Mouse (Mus musculus): Measurements from ENCODE around the gene Fam240a.

Gene Fam240a

DNA sequence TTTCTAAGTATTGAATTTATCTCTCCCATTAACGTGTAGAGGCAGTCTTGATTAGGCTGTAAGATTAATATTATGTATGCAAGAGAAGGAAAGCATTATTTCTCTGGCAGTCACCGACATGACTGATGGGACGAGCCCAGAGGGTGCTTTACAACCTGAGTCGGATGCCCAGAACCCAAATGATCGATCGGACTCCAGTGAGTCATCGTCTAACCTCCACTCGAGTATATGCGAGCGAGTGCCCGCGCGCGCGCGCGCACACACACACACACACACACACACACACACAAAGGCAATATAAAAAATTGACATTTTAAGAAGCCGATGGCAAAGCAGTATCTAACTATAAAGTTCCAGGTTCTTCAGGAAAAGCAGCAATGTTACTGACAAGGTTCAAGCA lies 28.7 kb upstream of the Fam240a start:
- peak; percentile 34 for DNase-seq (ENCODE audit: low read depth, low spot score)

DNA sequence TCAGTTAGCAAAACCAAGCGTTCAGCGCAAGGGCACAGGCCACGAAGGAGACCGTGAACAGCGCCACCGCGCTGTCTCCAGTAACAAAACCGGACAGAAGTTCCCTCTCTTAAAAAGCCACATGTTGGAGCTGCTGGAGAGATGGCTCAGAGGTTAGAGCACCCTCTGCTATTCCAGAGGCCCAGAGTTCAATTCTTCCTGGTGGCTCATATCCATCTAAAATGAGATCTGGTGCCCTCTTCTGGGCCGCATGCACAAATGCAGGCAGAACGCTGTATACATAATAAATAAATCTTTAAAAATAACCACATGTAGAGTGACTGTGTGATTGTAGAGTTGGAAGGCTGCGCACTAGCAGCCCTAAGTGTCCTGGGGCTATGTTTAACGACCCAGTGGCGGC lies 27.6 kb upstream of the Fam240a start:
- peak; percentile 57 for DNase-seq (ENCODE audit: low read depth, low spot score)

DNA sequence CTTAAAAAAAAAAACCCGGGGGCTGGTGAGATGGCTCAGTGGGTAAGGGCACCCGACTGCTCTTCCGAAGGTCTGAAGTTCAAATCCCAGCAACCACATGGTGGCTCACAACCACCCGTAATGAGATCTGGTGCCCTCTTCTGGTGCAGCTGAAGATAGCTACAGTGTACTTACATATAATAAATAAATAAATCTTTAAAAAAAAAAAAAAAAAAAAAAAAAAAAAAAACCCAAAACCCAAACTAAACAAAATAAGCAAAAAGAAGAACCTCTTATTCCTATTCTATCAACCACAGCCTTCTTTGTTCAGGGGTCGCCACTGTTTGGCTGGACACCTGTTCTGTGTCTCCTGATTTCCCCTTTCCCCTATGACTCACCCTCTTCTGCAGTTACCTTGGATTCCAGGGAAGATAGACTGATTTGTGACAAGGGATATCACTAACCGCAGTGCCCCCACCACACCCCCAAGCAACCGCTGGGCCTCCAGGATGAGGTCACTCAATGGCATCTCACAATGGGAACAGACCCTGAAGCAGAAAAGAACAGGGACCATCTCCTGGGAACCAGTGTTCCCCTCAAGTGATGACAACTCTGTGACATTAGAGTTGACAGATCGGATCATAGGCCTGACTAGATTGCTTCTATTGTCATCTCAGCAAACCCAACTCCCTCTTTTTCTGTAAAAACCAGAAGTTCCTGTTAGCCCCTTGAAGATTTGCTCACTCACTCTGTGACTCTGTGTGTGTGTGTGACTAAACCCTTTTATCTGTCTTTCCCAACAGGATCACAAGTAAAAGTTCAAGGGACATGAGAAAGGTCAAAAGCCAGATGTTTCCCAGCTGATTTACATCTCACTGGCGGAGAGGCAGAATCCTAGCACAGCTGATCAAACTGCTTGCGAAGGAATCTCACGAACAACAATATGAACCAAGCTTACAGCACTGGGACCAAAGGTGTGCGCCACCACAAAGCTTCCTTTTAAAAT lies 21.1 kb upstream of the Fam240a start:
- DNase-seq (ENCODE audit: low read depth, low spot score): no peak

DNA sequence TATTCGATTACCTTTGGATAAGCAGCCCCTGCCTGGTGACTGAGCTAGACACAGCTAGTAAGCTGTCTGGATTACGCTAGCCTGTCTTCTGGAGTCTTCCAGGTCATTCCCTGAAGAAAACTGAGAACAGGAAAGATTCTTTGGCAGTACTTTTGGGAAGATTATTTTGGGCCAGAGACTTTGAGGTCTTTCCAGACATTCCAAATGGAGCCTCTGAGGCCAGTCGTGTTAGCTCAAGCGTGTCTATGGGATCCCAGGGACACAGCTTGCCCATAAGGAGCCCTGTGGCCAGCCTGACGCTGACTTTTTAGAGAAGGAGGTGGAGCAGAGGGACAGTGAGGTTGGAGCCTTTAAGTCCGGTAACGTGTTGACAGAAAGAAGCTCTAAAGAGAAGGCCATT lies 19.3 kb upstream of the Fam240a start:
- DNase-seq (ENCODE audit: low read depth, low spot score): no peak

DNA sequence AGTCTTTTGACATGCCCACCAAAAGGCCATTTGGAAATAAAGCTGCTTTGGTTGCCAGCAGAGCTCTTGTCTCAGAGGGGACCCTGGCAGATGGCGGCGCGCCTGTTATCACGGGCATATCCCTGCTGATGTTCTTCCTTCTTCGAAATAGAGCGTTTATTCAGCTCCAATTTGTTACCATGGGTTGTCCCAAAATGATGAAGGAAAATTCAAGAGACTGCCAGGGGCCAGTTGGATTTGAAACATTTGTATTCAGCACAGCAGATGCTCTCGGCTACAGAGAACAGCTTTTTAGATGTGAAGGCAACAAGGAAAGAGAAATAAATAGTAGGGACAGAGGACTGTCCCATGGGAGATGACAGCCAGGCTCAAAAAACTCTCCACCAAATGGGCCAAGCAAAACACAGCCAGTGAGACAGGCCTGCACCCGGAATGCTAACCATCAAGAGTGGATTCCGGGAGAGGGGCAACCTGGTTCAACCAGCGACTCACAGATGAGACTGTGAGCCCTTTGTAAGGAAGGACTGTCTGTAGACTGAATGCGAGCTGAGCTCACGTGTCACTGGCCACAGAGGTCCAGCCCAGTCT lies 17.3 kb upstream of the Fam240a start:
- DNase-seq (ENCODE audit: low read depth, low spot score): no peak

DNA sequence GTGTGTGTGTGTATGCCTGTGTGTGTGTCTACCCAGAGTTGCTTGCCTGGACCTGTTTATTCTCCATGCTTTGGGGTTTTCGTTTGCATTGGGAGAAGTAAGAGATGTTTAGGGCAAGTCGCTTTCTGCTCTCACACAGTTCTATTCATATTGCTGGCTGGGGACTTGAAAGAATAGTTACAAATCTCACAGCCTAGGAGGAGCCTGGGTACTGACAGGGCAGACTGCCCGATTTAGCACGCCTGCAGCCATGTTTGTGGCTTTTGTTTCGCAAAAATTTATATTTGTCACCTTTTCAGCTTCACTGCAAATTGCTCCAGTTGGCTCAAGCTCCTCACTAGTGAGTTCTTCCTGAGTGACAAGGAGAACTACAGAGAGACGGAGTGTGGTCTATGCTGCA lies 14.9 kb upstream of the Fam240a start:
- DNase-seq (ENCODE audit: low read depth, low spot score): no peak

DNA sequence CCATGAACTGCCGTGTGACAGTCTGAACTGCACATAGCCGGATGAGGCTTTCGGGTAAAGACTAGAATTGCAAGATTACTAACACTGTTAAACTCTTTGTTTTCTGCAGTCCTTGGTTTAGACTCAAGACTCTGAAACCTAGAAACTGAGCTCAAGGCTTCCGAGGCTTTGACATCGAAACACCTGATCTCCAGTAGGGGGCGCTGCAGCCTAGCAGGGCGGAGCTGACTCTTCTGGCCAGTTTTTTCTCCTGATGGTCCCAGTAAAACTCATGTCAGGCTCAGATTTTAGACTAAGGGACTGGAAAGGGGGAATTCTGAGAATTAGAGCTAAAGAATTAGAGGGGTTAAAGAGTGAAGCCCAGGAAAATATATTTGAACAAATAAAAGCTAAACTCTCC lies 6.1 kb upstream of the Fam240a start:
- peak; percentile 80 for DNase-seq (ENCODE audit: low read depth, low spot score)

DNA sequence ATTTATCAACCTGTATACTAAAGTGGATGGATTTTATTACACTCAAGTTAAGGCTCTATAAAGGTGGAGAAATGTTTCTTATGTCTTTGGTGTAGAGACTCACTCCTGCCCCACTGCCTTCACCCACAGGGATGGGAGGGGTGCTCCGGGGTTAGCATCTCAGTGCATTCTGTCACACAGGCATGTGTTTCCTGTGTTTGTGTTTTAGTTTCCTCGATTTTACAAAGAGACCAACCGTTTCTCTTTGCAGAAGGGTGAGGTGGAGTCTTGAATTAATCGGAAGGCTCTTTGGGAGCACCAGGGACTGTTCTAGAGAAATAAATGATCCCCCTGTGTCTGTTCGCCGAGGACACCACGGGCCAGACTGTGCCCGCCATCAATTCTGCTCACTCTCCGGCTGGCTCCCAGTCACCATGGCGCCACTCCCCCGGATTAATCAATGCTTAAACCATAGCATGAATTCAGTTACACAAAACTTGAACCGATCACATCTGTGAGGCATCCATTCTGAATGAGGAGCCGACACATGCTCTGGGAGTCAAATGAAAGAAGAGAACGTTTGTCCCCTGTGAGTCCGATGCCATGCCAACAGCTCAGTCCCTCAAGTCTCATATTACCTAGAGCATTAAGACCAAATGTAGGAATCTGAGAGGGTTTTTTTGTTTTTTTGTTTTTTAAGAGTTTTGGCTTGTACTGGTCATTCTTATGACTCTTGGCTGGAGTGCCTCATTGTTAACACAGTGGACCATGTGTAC lies 4.2 kb upstream of the Fam240a start:
- DNase-seq (ENCODE audit: low read depth, low spot score): no peak

DNA sequence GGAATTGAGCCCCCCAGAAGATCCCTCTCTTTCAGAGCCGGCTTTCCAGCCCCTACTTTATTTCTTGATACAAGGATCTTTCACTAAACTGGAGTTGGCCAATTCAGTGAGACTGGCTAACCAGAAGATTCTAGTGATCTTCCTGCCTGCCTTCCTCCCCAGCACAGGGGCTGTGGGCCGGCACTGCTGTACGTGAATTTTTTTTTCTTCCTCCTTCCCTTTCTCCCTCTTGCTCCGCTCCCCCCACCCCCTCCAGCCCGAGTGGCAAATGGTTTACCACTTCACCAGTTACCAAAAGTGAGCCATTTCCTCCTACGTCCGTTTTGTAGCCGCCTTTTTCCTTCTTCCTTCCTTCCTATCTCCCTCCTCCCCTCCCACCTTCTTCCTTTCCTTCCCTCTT lies 1.2 kb downstream of the Fam240a start:
- no peak for DNase-seq (ENCODE audit: low read depth, low spot score)

DNA sequence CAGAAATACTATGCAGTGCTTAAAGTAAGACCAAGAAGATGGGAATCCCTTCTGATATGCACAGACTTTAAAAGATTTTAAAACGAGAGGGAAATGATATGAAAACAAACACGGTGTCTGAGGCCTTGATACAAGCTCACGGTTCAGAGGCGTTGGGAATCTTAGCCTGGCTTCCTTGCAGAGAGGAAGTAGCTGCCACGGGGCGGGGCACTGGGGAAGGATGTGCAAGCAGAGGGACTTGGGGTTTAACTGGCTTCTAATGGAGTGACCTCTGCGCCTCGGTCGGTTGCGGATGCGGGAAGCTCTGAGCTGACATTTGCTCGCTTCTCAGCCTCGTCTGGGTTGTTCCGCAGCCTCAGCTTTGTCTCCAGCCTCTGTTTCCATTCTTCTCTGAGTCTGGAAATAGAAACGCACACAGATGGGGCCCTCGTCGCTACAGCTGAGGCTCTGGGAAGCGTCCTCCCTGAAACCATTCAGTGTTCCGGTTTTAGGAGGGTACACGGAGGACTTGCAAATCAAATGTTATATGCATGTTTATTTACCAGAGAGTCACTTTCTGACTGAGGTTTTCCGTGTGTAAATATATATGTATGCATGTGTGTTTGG lies 1.9 kb downstream of the Fam240a start:
- DNase-seq (ENCODE audit: low read depth, low spot score): no peak

DNA sequence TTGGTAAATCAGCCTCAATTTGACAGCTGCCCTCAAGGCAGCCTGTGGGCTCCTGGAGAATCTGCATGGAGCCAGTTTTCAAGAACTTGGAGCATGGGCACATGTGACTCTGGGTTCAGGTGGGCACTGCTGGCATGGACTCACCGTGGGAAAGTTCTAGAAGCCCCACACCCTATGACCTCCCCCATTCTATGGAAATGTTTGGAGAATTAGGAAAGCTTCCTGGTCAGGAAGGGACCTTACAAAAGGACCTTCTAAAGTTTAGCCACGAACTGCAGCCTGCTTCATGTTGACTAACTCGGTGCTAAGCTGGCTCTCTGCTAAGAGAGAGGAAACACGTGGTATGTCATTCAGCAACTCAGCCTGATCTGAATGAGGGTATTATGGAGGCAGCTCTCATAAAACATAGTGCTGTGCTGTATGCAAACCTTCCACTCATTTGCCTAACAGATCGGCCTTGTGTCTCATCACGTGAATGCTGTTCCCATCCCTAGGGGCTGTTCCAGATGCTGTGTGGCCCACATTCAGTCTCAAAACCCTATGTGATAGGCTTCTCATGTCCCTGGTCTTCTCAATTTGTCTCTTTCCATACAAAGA lies 7.2 kb downstream of the Fam240a start:
- no peak for DNase-seq (ENCODE audit: low read depth, low spot score)

DNA sequence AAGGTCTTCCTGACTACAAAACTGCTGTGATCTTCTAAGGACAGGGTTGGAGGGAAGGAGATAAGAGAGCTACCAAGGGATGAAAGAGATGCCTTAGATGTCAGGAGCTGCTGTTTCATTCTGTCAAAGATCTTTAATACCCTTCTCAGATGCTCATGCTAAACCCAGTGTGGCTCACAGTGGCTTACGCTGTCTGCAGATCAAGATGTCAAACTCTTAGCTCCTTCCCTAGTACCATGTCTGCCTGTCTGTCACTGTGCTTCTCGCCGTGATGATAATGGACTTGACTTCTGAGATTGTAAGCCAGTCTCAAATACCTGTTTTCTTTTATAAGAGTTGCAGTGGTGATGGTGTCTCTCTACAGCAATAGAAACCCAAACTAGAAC lies 8.0 kb downstream of the Fam240a start:
- no peak for DNase-seq (ENCODE audit: low read depth, low spot score)

DNA sequence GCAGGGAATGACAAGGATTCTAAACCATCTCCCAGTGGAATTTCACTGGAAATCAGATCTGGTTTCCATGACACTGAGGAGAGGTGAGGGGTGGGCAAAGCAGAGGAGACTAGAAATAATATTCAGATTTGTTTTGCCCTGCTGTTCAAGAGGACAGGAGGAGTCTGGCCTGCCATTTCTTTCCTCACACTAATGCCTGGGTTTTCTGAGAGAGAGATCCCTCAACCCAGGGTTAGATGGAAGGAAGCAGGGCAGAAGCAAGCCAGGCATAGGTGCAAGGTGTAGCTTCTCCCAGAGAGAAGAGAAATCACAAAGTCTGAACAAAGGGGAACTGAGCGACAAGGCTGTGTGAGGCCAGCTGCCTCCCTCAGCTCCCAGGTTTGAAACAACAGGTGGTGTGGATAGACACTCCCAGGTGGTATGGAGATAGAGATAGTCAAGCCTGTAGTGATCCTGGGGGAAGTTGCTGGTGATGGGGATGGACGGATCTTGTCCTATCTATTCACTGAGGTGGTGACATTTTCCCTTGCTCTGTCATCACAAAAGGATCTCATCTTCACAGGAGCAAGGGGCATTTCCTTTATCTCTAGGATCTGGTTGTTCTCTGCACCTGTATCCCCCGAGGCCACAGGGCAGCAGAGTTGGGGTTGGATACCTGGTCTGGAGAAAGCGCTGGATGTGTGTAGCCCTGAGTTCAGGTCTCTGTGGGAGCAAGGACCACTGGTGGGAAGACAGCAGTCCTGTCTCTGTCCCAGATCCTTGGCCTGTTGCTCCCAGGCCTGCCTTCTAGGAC lies 8.6 kb downstream of the Fam240a start:
- DNase-seq (ENCODE audit: low read depth, low spot score): no peak

DNA sequence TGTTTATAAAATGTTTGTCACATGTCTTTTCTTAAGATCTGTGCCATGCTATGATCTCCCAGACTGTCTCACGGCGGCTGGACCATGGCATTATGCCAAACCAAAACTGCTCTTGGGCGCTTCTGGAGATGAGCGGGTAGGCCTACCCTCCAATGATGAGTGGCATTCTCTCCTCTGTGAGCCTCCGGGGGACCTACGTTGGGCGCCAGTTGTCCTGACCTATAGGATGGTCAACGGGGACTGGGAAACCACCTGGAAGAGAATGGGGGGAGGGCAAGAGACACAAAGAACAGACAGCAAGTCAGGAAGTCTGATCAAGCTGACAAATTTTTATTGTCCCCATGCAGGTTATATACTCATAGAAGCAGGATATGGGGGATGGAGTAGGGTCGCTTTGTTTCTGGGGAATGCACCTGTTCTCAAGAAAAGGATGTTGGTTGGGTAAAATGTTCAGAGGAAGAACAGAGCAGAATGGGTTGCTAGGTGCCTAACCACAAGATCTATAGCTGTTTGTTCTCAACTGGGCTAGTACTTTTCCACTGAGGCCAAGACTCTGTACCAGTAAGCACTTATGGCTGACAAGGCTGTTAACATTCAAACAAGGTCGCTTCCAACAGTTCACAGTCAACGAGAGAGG lies 9.3 kb downstream of the Fam240a start:
- no peak for DNase-seq (ENCODE audit: low read depth, low spot score)

DNA sequence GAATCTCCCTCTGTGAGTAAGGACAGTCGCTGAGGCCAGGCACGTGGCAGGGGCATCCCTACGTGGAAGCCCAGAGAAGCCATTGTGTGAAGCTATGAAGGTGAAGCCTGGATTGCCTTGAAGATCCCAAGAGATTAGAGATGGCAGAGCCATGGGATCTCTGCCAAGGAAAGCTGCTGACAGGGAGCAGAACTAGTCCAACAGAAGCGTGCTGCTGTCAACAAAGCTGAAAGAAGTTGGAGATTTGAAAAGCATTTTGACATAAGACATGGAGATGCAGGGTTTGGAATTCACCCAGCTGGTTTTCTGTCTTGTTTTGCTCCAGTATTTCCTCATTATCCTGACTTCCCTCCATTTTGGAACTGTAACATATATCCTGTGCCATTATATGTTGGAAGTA lies 14.4 kb downstream of the Fam240a start:
- no peak for DNase-seq (ENCODE audit: low read depth, low spot score)

DNA sequence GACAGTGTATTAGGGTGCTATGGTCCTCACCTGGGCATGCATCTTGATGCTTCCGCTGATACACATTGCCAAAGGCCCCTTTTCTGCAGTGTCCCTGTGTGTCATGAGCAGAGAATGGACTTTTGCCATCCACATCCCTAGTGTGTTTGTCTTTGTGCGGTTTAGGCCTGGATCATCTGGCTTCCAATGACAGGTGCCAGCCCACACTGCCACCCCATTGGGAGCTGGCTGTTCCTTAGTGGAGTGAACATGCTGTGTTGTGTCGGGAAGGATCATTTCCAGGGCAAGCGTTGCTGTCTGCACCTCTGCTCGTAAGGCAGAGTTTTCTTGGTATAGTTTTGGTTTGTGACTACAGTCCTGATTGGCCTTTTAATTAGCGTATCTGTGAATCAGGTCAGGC lies 15.5 kb downstream of the Fam240a start:
- no peak for DNase-seq (ENCODE audit: low read depth, low spot score)

DNA sequence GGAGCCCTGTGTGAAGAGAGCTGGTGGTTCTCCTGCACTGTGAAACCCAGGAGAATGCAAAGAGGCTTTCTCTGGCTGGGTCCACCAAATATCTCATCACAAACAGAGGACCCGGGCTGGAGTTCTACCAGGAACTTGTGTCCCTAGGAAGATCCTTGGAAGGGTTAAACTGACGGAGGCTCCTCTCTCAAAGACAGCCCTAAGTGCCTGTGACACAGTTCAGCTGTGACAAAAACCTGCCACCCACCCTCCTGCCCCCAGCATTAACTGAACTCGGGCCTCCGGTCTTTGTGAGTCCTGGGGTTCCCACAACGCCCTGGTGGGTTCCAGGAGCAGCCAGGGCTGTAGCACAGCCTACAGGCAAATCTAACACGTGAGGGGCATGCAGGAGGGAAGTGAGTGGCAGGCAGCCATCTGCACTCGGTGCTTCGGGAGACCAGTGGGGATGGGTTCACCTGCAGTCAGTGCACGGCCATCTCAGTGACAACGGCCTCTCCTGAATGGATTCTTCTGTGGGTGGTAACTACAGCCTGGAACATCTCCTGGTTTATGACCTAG lies 17.1 kb downstream of the Fam240a start:
- DNase-seq (ENCODE audit: low read depth, low spot score): no peak

DNA sequence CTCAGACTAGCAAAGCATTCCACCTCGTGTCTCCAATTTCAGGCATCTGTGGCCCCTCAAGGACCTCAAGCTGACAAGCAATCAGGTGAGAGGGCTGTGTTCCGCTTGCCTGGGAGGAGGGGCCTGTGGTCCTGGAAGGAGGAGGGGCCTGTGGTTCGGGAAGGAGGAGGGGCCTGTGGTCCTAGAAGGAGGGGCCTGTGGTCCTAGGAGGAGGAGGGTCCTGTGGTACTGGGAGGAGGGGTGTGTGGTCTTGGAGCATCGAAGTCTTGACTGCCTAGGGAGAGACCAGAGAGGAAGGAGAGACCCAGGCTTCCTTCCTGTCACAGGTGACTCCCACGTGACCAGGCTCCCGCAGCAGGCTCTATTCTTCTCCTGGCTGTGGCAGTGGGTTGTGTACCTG lies 20.1 kb downstream of the Fam240a start:
- no peak for DNase-seq (ENCODE audit: low read depth, low spot score)

DNA sequence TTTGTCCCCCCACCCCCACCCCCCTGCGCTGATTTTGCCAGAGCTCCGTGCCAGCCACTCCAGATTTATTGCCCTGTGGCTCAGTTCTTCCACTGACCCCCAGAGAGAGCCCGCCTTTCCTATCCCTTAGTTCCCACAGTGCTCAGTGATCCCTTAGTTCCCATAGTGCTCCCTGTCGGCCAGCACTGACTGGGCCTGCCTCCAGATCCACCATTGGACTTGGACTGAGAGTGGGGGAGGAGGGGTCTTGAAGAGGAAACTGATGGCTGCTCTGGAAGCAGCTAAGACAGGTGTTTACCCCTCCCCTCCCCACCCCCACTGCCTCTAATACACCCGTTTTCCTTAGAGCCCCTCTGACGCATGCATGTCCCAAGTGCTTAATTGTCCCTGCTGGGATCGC lies 20.7 kb downstream of the Fam240a start:
- DNase-seq (ENCODE audit: low read depth, low spot score): no peak

DNA sequence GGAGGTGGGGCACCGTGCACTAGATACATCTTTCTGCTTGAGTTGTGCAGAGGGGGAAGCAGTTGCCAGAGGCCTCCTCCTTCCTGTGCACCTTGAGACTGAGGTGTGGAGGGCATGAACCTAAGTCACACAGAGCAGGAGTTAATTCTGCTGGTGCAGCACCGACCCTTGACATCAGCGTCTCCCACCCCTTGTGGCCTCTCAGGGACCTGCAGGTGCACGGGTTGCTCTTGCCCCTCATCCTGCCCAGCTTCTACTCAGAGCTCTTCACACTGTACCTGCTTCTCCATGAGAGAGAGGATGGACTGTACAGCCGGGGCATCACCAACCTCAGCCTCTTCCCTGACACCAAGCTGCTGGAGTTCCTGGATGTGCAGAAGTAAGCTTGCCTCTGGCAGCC lies 21.2 kb downstream of the Fam240a start:
- no peak for DNase-seq (ENCODE audit: low read depth, low spot score)

All from mesoderm, embryonic 11.5 days (tissue).